Mouse (Mus musculus) olfactory bulb, adult 2 months (tissue): ENCODE results near the gene Bank1. TPM values are rescaled to one million over a fixed set of nuclear protein-coding genes. Genes with fewer than 3 reads are reported as not detected.

Experiments used
- H3K27ac ChIP-seq: fragments of 200-500 bp; 2 replicates; pipeline ENCODE4 v1.5.1; 2012; ENCODE audit warnings: low read depth, low read length; ENCODE audit not compliant: insufficient read depth
- H3K4me1 ChIP-seq: fragments of 200-500 bp; 2 replicates; pipeline ENCODE4 v1.6.1; 2012; ENCODE audit warnings: low read length; ENCODE audit not compliant: control insufficient read depth, insufficient read depth
- H3K4me3 ChIP-seq: fragments of 200-500 bp; 2 replicates; pipeline ENCODE4 v1.5.1; 2012; ENCODE audit warnings: mild to moderate bottlenecking, low read depth, low read length, moderate library complexity; ENCODE audit not compliant: insufficient read depth
- CTCF ChIP-seq: fragments of 200-500 bp; IDR thresholded peaks from 2 replicates; pipeline ENCODE4 v1.5.1; 2012; ENCODE audit warnings: low read depth, mild to moderate bottlenecking, low read length, moderate library complexity; ENCODE audit not compliant: insufficient read depth
- POLR2A ChIP-seq: fragments of 200-500 bp; IDR thresholded peaks from 2 replicates; pipeline ENCODE4 v1.6.1; 2012; ENCODE audit warnings: mild to moderate bottlenecking, low read depth, low read length, moderate library complexity; ENCODE audit not compliant: insufficient read depth
- WGBS: fragments of 180-500 bp; shearing (Covaris S2); methylation state at CpG from one replicate; pipeline ENCODE4 v1.1.7; 2018; 5-methylcytosine and 5-hydroxymethylcytosine counted together
- polyA plus RNA-seq: library from polyadenylated mRNA; stranded (reverse); fragments of >200 nt; gene quantifications from 2 replicates; pipeline ENCODE4 v1.2.4, GENCODE M21; 2012; ENCODE audit warnings: low replicate concordance; ENCODE audit not compliant: missing spikeins, insufficient read depth, insufficient read length

Gene Bank1
- polyA plus RNA-seq, 1 experiment: not detected

- Histone ChIP-seq H3K4me3 (no peak overlapping the region), H3K4me1 (no peaks in the 10 kb centered on the region), H3K27ac (no peak overlapping the region)
- WGBS: 95% methylated on average over 3 of the region's 3 CpGs
- no peak for TF ChIP-seq POLR2A
- TF ChIP-seq CTCF: no peak
Observed at GRCm38 (mm10) chr3:136050635-136051034, 275.2 kb downstream of the Bank1 start.

GRCm38 (mm10) chr3:136050215-136050614 lies 275.7 kb downstream of the Bank1 start:
- 97% methylated on average over 6 of the region's 6 CpGs for WGBS
- Histone ChIP-seq H3K4me3 (no peak overlapping the region), H3K27ac (no peak overlapping the region), H3K4me1 (no peaks in the 10 kb centered on the region)
- TF ChIP-seq POLR2A (no peak), CTCF (no peak)

- H3K4me1 ChIP-seq: no peaks in the 10 kb centered on the region
- H3K27ac ChIP-seq: no peak overlapping the region
- H3K4me3 ChIP-seq: no peak overlapping the region
- 93% methylated on average over 4 of the region's 4 CpGs for WGBS
- TF ChIP-seq CTCF (no peak), POLR2A (no peak)
Observed at GRCm38 (mm10) chr3:136048026-136048425, 277.8 kb downstream of the Bank1 start.

- WGBS: 91% methylated on average over 2 of the region's 2 CpGs
- TF ChIP-seq CTCF: no peak
- no peak overlapping the region for H3K4me3 ChIP-seq
- no peak overlapping the region for H3K27ac ChIP-seq
- H3K4me1 ChIP-seq: no peaks in the 10 kb centered on the region
Observed at GRCm38 (mm10) chr3:136045381-136045780, 280.5 kb downstream of the Bank1 start.

- Histone ChIP-seq H3K4me3 (no peak overlapping the region), H3K27ac (no peak overlapping the region), H3K4me1 (no peaks in the 10 kb centered on the region)
- TF ChIP-seq POLR2A (no peak), CTCF (no peak)
- WGBS: 93% methylated on average over 2 of the region's 2 CpGs
Observed at GRCm38 (mm10) chr3:136040041-136040440, 285.8 kb downstream of the Bank1 start.

- TF ChIP-seq CTCF: no peak
- TF ChIP-seq POLR2A: no peak
- Histone ChIP-seq H3K4me3 (no peak overlapping the region), H3K4me1 (no peaks in the 10 kb centered on the region), H3K27ac (no peak overlapping the region)
- 93% methylated on average over 6 of the region's 6 CpGs for WGBS
Observed at GRCm38 (mm10) chr3:136039446-136039845, 286.4 kb downstream of the Bank1 start.

GRCm38 (mm10) chr3:136037254-136037653 lies 288.6 kb downstream of the Bank1 start:
- no peak overlapping the region for H3K4me3 ChIP-seq
- WGBS: 66% methylated on average over 3 of the region's 3 CpGs
- no peak overlapping the region for H3K27ac ChIP-seq
- no peak for TF ChIP-seq CTCF
- no peak for TF ChIP-seq POLR2A
- no peaks in the 10 kb centered on the region for H3K4me1 ChIP-seq

GRCm38 (mm10) chr3:136035784-136036183 lies 290.1 kb downstream of the Bank1 start:
- WGBS: 90% methylated on average over 1 of the region's 1 CpGs
- TF ChIP-seq POLR2A: no peak
- no peak for TF ChIP-seq CTCF
- Histone ChIP-seq H3K4me1 (no peaks in the 10 kb centered on the region), H3K27ac (no peak overlapping the region), H3K4me3 (no peak overlapping the region)

GRCm38 (mm10) chr3:136024876-136025275 lies 301.0 kb downstream of the Bank1 start:
- Histone ChIP-seq H3K27ac (no peak overlapping the region), H3K4me3 (no peak overlapping the region), H3K4me1 (no peaks in the 10 kb centered on the region)
- WGBS: 93% methylated on average over 2 of the region's 2 CpGs
- no peak for TF ChIP-seq POLR2A
- no peak for TF ChIP-seq CTCF

- H3K4me1 ChIP-seq: no peaks in the 10 kb centered on the region
- TF ChIP-seq POLR2A: no peak
- TF ChIP-seq CTCF: no peak
- H3K4me3 ChIP-seq: no peak overlapping the region
- H3K27ac ChIP-seq: no peak overlapping the region
- WGBS: 88% methylated on average over 2 of the region's 2 CpGs
Observed at GRCm38 (mm10) chr3:136017517-136017916, 308.3 kb downstream of the Bank1 start.
